Mouse (Mus musculus): ENCODE measurements around the gene Fgd5. TPM values are rescaled to one million over a fixed set of nuclear protein-coding genes. Genes with fewer than 3 reads are reported as not detected.

The Fgd5 gene
- 0.13 TPM for polyA plus RNA-seq (2017; shearing (Covaris generic))

GRCm38 (mm10) chr6:91978371-91979300, at the start of gene Fgd5:
TSS of gene Fgd5 (plus strand) at chr6:91978878.

DNA sequence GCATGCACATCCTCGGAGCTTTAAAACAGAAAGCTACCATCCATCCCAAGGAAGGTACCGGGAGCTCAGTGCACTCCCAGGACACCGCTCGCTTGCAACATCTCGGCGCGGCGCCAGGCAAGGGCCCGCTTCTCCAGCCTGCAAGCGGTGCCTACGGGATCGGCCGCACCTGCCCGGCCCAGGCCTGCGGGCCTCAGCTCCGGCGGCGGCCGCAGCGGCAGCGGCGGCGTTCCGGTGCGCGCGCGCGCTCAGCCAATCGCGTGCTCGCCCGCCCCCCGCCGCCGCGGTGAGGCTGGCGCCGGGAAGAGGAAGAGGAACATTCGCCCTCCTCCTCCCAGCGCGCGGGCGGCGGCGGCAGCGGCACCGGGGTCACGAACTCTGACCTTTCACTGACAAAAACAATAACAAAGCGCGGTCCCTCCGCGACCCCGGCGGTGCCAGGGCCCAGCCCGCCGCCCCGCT, 112.5 kb downstream of the Fgd5 start, which contains the start of gene Nr2c2:
Nr2c2 (plus strand) TSS at position 261 of the 462 bp plus-strand sequence.

Other genes with a start within 250 kb of the Fgd5 start
- 0.10 TPM for gene Grip2, start 151.6 kb upstream of the Fgd5 start, polyA plus RNA-seq (2017; shearing (Covaris generic))
- gene Ccdc174, start 100.8 kb upstream of the Fgd5 start, polyA plus RNA-seq (2017; shearing (Covaris generic)) = 35.8 TPM
- not detected for gene 4930590J08Rik, start 76.1 kb upstream of the Fgd5 start, polyA plus RNA-seq (2017; shearing (Covaris generic))
- gene Nr2c2, start 112.5 kb downstream of the Fgd5 start, polyA plus RNA-seq (2017; shearing (Covaris generic)) = 81.7 TPM
- 41.4 TPM for gene Mrps25, start 205.2 kb downstream of the Fgd5 start, polyA plus RNA-seq (2017; shearing (Covaris generic))
- 19.1 TPM for gene Rbsn, start 236.0 kb downstream of the Fgd5 start, polyA plus RNA-seq (2017; shearing (Covaris generic))

All from CD4-positive, CD25-positive, alpha-beta regulatory T cell (primary cell).